Comparison of ENCODE assay signal across 11 mouse cellular contexts in genomic region chr8:91135308-91136181, GRCm38 (mm10).
DNase-seq lines count a peak whose midpoint lies in the region; ATAC-seq and TF ChIP-seq lines count a peak whose summit lies in the region.
"Had no signal": no experiment of that assay in that cellular context is flagged by ENCODE, and none has a peak within 500 bp of the region (broad histone marks: within the 10 kb centered on the region; RNA-seq: fewer than 3 reads in every experiment).

No protein-coding gene starts in this region.

- H3K9me3 ChIP-seq in liver, embryonic 11.5 days (ENCODE audit: control insufficient read depth, low read length) = no peaks in the 10 kb centered on the region
- no peaks in the 10 kb centered on the region for H3K9me3 ChIP-seq in forebrain, postnatal 0 days (ENCODE audit: low read length)
- H3K9me3 ChIP-seq in midbrain, embryonic 13.5 days = no peaks in the 10 kb centered on the region
- H3K9me3 ChIP-seq: liver, embryonic 13.5 days; neural tube, embryonic 12.5 days had no signal

- H3K27me3 ChIP-seq in liver, adult 2 months (ENCODE audit: control insufficient read depth, insufficient read depth, low read length) = no peaks in the 10 kb centered on the region
- H3K27me3 ChIP-seq in liver, embryonic 11.5 days (replicated peaks; ENCODE audit: control insufficient read depth, insufficient read depth, low read length) = no peaks in the 10 kb centered on the region
- H3K27me3 ChIP-seq in forebrain, postnatal 0 days (ENCODE audit: insufficient read depth, low read length) = no peaks in the 10 kb centered on the region
- no peaks in the 10 kb centered on the region for H3K27me3 ChIP-seq in midbrain, embryonic 13.5 days
- H3K27me3 ChIP-seq: liver, embryonic 13.5 days; neural tube, embryonic 12.5 days had no signal

- H3K4me2 ChIP-seq in liver, embryonic 11.5 days = no peak overlapping the region
- H3K4me2 ChIP-seq in forebrain, postnatal 0 days (ENCODE audit: low read depth) = no peak overlapping the region
- H3K4me2 ChIP-seq in midbrain, embryonic 13.5 days (replicated peaks) = no peak overlapping the region

- H3K4me3 ChIP-seq in liver, adult 2 months (ENCODE audit: insufficient read depth, low read depth, low read length) = no peak overlapping the region
- H3K4me3 ChIP-seq in liver, embryonic 11.5 days (ENCODE audit: low read depth, low read length) = no peak overlapping the region
- H3K4me3 ChIP-seq in forebrain, postnatal 0 days (ENCODE audit: low read depth, low read length) = no peak overlapping the region
- H3K4me3 ChIP-seq in midbrain, embryonic 13.5 days (replicated peaks) = no peak overlapping the region
- H3K4me3 ChIP-seq: liver, embryonic 13.5 days had no signal

- no peak for TF ChIP-seq POLR2A in liver, adult 2 months (IDR thresholded peaks at IDR 0.05; ENCODE audit: extremely low read depth, insufficient read depth, low read length)

- no peak overlapping the region for H3K9ac ChIP-seq in liver, adult 2 months (ENCODE audit: low read depth, low read length)
- H3K9ac ChIP-seq in liver, embryonic 11.5 days (ENCODE audit: low read depth, low read length) = no peak overlapping the region
- no peak overlapping the region for H3K9ac ChIP-seq in forebrain, postnatal 0 days
- H3K9ac ChIP-seq in midbrain, embryonic 13.5 days (replicated peaks) = no peak overlapping the region
- H3K9ac ChIP-seq: liver, embryonic 13.5 days; neural tube, embryonic 12.5 days had no signal

- DNase-seq in liver, adult 2 months (ENCODE audit: extremely low read depth, low read depth, low spot score) = peak; percentile 15
- no peak for DNase-seq in liver, embryonic 11.5 days (ENCODE audit: low spot score)
- DNase-seq in NIH3T3 (ENCODE audit: low read depth) = peak; percentile 35
- DNase-seq in forebrain, postnatal 0 days = no peak
- DNase-seq in adrenal gland, postnatal 25 days = no peak
- DNase-seq in ovary, postnatal 14 days (ENCODE audit: low spot score) = no peak
- DNase-seq: heart, postnatal 14 days; layer of hippocampus, adult 9-11 months; liver, embryonic 13.5 days had no signal

- 0 out of 2 replicates have a peak, but pooled peaks cover 6% of the 10 kb centered on the region for H3K79me2 ChIP-seq in liver, adult 2 months (ENCODE audit: control insufficient read depth, insufficient read depth, low read length)

- no peak for TF ChIP-seq CTCF in liver, adult 2 months (IDR thresholded peaks at IDR 0.05; ENCODE audit: low read depth, low read length)
- no peak for TF ChIP-seq CTCF in forebrain, postnatal 0 days (IDR thresholded peaks at IDR 0.05; ENCODE audit: low read depth)

- H3K36me3 ChIP-seq in liver, adult 2 months (ENCODE audit: control insufficient read depth, insufficient read depth, low read length) = no peaks in the 10 kb centered on the region
- no peaks in the 10 kb centered on the region for H3K36me3 ChIP-seq in liver, embryonic 11.5 days (ENCODE audit: control insufficient read depth, insufficient read depth, low read length)
- no peaks in the 10 kb centered on the region for H3K36me3 ChIP-seq in forebrain, postnatal 0 days (ENCODE audit: insufficient read depth)
- H3K36me3 ChIP-seq in midbrain, embryonic 13.5 days = no peaks in the 10 kb centered on the region
- H3K36me3 ChIP-seq: liver, embryonic 13.5 days; neural tube, embryonic 12.5 days had no signal

- no peaks in the 10 kb centered on the region for H3K4me1 ChIP-seq in liver, adult 2 months (ENCODE audit: control insufficient read depth, insufficient read depth, low read length)
- H3K4me1 ChIP-seq in liver, embryonic 11.5 days (replicated peaks; ENCODE audit: control insufficient read depth, insufficient read depth, low read length) = peaks cover 4% of the 10 kb centered on the region; the same call in 1 of the 2 replicates
- peaks cover 9% of the 10 kb centered on the region for H3K4me1 ChIP-seq in forebrain, postnatal 0 days (ENCODE audit: insufficient read depth)
- peaks cover 35% of the 10 kb centered on the region for H3K4me1 ChIP-seq in midbrain, embryonic 13.5 days (replicated peaks)

- 89% methylated on average over 14 of the region's 14 CpGs for WGBS in liver, adult 2 months
- WGBS in liver, embryonic 11.5 days = 81% methylated on average over 14 of the region's 14 CpGs
- 72% methylated on average over 14 of the region's 14 CpGs for WGBS in forebrain, postnatal 0 days
- 60% methylated on average over 14 of the region's 14 CpGs for WGBS in midbrain, embryonic 13.5 days

- H3K27ac ChIP-seq in liver, adult 2 months (replicated peaks; ENCODE audit: insufficient read depth, low read depth, low read length) = no peak overlapping the region
- no peak overlapping the region for H3K27ac ChIP-seq in liver, embryonic 11.5 days (ENCODE audit: low read depth, low read length)
- peak overlapping the region; percentile 4; the same call in 1 of the 2 replicates for H3K27ac ChIP-seq in forebrain, postnatal 0 days (ENCODE audit: low read depth, low read length)
- H3K27ac ChIP-seq in midbrain, embryonic 13.5 days = peak overlapping the region; percentile 80
- H3K27ac ChIP-seq: liver, embryonic 13.5 days had no signal

- no peak for ATAC-seq in liver, embryonic 11.5 days (replicated peaks; ENCODE audit: low FRiP score)
- ATAC-seq in forebrain, postnatal 0 days = no peak
- ATAC-seq in midbrain, embryonic 13.5 days = no peak

Comparison
In these comparisons a context has a peak if more than half of its experiments do, and no peak if none do; other contexts are left out.
1. DNase-seq: peak in liver, adult 2 months (single experiment) and NIH3T3 (single experiment); none in liver, embryonic 11.5 days (single experiment), forebrain, postnatal 0 days (single experiment), adrenal gland, postnatal 25 days (single experiment) and ovary, postnatal 14 days (single experiment).
2. H3K27ac ChIP-seq: peak in forebrain, postnatal 0 days (single experiment) and midbrain, embryonic 13.5 days (single experiment); none in liver, adult 2 months (single experiment) and liver, embryonic 11.5 days (single experiment).